Mouse (Mus musculus): ENCODE measurements around the gene Ntmt1. TPM values are rescaled to one million over a fixed set of nuclear protein-coding genes. Genes with fewer than 3 reads are reported as not detected.

The Ntmt1 gene
- total RNA-seq (2021) = 10 to 100 TPM; 22.6 to 29.2 TPM
- long read RNA-seq, experiment 1, transcript Ntmt1-201 (4 exons, 1,387 nt) = major isoform, 39 of 59 reads
- long read RNA-seq, experiment 1, partial matches to known transcripts = 3 of 59 reads
- long read RNA-seq, experiment 1, other reads (novel, unspliced or antisense) = 10 of 59 reads
- long read RNA-seq, experiment 2, transcript Ntmt1-201 (4 exons, 1,387 nt) = major isoform, 14 of 20 reads
- long read RNA-seq, experiment 2, partial matches to known transcripts = 3 of 20 reads
- long read RNA-seq, experiment 2, other reads (novel, unspliced or antisense) = 2 of 20 reads

- DNase-seq = peak; percentile 100
Observed at GRCm38 (mm10) chr2:30807648-30808295, at the start of gene Ntmt1. TSS of gene Ntmt1 (plus strand) at chr2:30807826.

GRCm38 (mm10) chr2:30758341-30759087 lies 49.1 kb upstream of the Ntmt1 start:
- DNase-seq = peak; percentile 93 to 95

DNA sequence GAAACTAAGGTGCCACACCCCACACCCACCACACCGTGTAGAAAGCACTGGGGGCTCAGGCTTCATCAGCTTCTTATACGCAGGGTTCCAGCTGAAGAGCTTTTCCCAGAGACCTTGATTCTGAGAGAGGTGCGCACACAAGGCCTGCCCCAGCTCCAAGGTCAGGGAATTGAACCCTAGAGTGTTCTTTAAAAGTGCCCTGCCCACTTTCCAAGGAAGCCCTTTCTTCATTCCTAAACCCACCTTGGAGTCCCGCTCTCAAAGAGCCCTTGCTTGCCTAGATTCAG lies 48.6 kb upstream of the Ntmt1 start:
- no peak for DNase-seq

DNA sequence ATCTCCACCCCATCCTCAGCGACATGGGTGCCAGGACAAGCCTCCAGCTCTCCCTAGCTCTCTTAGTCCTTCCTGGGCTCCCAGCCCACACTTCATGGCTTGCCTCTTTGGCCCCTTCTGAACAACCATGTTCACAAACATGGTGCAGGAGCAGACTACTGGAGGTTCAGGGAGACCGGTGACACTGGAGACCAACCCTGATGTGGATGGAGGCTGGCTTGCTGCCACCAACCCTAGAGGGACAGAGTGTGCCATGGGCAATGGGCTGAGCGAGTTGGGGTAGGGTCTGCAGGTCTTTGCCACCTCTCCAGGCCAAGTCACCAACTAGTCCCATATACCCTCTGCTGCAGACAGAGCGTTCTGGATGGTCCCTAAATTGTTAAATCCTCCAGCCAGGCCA lies 48.2 kb upstream of the Ntmt1 start:
- no peak for DNase-seq

GRCm38 (mm10) chr2:30759858-30760547 lies 47.6 kb upstream of the Ntmt1 start:
- no peak for DNase-seq

GRCm38 (mm10) chr2:30760706-30761105 lies 46.9 kb upstream of the Ntmt1 start:
- DNase-seq = no peak

- no peak for DNase-seq
Observed at GRCm38 (mm10) chr2:30766446-30766845, 41.2 kb upstream of the Ntmt1 start.

DNA sequence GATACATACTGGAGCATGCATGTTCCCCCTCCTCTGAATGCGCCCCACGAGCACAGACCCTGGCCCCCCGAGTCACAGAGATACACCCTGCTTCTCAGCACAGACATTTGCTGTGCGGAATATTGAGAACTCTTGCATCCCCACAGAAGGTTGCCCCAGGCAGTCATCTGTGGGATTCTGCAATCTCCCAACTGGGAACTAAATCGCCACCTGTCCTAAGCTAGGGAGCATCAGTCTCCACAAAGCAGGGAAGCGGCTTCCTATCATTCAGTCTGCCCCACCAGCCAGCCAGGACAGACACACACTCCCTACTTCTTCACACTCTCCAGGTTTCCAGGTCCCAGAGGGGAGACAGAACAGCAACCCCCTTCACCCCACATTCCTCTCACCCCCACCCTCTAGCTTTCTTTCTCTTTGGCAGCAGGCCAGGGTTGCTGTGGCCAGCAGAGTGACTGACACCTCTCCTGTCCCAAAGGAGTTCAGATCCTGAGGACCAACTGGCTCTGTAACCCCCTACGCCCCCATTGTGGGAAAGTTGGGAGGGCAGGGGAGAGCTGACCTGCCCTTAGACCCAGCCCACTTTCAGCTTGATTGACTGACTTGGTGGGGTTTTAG lies 39.9 kb upstream of the Ntmt1 start:
- no peak for DNase-seq

DNA sequence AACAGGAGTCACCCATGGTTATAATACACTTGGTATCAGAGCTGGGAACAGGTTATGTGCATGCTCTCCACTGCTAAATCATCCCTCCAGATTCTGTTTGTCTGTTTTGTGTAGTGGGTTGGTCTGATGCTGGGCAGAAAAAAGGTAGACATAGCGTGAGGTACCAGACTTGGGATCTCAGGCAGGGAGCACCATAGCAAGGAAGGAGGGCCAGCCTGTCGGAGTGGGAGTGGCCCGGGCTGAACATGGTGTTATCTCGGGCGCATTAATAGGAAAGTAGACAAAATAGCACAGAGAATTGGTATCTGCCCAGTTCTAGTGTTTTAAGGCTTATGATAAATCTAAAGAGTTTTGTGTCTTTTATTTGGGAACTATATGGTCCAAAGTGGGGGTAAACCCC lies 39.1 kb upstream of the Ntmt1 start:
- no peak for DNase-seq

DNA sequence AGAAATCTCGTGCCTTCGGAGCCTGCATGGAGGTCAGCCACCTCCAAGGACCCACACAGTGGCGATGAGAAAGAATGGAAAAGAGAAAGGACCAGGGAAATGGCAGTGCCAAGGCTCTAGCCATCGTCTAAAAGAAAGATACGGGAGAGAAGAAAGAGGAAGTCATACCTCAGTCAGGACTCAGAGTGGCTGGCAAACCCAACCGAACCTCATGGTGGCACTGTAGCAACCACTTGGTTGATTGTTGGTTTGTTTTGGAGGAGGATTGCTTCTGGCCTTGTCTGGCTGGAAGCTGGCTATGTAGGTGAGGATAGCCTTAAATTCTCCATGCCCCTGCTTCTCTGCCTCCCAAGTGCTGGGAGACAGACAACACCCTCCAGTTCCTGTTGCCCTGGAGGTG lies 38.4 kb upstream of the Ntmt1 start:
- DNase-seq = no peak

DNA sequence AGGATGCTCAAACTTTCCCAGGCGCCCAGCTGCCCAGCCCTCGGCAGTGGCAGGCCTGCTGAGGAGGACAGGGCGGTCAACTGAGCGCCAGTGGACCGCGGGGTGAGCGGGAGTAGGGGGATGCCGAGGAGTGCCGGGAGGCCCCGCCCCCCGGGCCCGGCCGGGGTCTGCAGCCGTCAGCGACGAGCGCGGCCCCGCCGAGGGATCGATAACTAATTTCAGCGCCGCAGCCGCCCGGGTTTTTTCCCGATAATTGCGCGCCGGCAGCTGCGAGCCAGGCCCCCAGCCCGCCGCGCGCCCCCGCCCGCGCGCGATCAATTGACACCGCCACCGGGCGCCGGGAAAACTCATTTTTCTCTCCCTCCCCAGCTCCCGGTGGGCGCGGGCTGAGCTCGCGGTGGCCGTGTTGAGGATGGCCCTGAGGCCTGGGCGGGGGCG lies 36.2 kb upstream of the Ntmt1 start:
- DNase-seq = no peak

GRCm38 (mm10) chr2:30771806-30772460 lies 35.7 kb upstream of the Ntmt1 start:
- DNase-seq = peak; percentile 86 to 90

GRCm38 (mm10) chr2:30772581-30773312 lies 34.9 kb upstream of the Ntmt1 start:
- DNase-seq = peak; percentile 67 to 82

- DNase-seq = peak in 1 of 2 experiments; percentile 31
Observed at GRCm38 (mm10) chr2:30773313-30774005, 34.2 kb upstream of the Ntmt1 start.

GRCm38 (mm10) chr2:30775955-30776354 lies 31.7 kb upstream of the Ntmt1 start:
- no peak for DNase-seq

DNA sequence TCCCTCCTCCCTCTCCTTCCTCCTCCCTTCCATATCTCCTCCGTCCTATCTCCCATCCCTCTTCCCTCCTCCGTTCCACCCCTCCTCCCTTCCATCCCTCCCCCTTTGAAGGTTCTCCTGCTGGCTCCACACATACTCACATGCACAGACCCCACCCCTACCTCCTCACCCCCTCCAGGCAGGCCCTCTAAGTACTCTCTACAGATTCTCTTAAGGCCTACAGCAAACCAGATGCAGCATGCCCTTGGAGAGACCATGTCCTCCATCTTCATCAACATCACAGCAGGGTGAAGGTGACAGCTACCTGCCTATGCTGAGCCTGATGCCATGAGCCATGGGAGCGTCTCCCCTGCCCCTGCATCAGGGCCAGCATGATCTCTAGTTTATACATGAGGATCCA lies 30.4 kb upstream of the Ntmt1 start:
- no peak for DNase-seq

DNA sequence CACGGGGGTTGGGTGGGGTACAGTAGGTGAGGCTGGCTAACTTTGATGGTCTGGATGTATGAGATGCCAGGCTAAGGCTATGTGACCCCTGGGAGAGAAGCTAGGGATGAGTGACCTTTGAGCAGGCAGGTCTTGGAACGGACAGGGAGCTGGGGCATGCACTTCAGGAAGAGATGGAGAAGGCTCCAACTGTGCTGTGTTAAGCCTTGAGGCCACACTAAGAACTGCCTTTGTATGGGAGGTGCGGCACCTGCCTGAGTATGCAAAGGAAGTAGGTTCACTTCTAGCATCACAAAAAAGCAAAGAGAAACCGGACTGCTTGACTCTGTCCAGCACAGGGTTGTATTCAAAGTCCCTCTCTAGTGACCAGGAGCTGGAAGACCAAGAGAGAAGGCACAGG lies 29.4 kb upstream of the Ntmt1 start:
- DNase-seq = no peak

DNA sequence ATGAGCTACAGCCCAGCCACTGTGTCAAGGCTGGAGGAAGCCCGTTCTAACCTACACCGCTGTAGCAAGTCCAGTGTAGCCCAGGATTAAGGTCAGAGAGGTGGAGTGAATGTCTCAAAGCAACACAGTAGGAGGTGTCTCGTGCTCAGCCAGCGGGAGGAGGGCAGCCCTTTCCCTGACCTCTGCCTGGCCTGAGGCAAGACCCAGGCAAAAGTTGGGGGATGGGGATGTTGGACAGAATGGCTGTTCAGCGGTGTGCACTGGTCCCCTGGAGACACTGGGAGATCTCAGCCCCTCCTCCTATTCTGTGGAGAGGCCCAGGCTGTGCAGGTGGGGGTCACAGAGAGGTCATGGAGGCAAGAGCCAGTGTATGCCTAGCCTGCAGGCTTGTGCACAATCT lies 28.4 kb upstream of the Ntmt1 start:
- no peak for DNase-seq

DNA sequence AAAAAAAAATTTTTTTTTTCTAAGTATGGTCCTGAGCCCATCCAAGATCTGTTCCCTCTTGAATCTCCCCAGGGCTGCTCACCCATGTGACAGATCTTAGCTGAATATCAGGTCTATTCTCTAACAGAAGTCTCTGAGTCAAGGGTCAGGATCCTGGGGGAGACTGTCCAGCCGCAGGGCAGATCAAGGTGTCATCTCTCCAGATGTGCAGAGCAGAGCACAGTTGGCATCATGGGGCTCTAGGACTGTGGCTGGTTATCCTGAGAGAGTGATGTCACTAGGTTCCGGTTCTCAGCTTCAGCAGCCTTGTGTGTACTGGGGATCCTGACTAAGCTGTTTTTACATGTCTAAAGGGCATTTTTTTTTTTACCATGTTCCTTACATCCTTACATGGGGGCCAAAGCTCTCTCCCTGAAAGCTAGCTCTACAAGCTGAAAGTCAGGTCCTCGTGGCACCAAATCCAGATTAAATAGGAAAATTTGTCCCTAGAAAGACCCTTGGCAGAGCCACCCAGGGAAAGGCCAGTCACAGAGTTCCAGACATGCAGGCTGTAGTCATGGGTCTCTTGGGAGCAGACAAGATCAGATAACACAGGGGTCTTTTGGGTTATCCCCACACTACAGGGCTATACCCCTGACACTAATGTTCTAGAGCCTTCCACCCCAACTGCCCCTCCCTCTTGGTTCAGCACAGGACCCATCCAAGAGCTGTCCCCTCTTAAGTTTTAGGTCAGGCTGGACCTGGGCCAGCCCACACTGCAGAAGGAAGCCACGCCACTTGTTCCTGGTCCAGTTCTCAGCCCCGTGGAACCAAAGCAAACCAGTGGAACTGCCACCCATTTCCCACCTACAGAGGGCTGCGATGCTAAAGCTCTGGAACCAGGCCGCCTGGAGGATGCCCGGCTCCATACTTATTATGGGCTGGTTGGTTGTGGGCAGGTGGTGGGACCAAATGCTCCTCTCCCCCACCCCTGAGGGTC lies 25.0 kb upstream of the Ntmt1 start:
- DNase-seq = peak in 1 of 2 experiments; percentile 32
